Mouse (Mus musculus): ENCODE data around the gene Dbx1. TPM values are rescaled to one million over a fixed set of nuclear protein-coding genes. Genes with fewer than 3 reads are reported as not detected.

Dbx1 gene
- polyA plus RNA-seq, 1 experiment from 2014 or later = not detected

DNA sequence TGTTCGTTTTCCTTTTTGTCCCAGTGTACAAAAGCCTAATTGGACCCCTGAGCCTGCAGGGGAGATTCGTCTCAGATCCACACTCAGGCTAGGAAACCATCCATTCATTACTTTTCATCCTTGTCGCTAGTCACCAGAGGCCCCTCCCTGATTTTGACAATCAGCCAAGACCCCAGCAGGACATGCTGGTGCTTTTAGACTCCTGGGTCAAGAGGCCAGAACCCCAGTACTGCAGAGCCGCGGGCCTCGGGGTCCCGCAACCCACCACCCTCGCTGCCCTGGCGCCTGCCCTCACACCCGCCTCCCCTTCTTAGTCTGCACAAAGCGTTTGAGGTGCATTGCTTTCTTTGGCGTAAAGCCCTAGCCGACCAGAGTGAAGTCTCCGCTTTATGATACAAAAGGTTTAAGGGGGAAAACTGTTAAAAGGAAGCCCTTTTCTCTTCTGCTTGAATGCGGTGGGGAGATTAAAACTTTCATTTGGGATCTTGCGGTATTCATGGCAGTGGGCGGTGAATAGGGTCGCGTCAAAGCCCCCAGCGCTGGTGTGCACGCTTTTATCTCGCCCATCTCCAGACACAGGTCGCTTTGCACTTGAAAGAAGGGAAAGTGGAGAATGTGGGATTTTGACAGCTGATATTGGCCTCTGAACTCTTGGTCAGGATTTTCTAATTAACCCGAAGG lies 25.3 kb upstream of the Dbx1 start:
- Histone ChIP-seq H3K4me2 (ENCODE audit: low read depth, low read length) (no peak overlapping the region), H3K4me3 (ENCODE audit: low read depth, low read length) (no peak overlapping the region), H3K36me3 (ENCODE audit: control insufficient read depth, insufficient read depth) (no peaks in the 10 kb centered on the region), H3K27me3 (ENCODE audit: control insufficient read depth, insufficient read depth, low read depth, low read length) (peaks cover 10% of the 10 kb centered on the region), H3K9me3 (replicated peaks; ENCODE audit: control insufficient read depth, low read length) (no peaks in the 10 kb centered on the region), H3K9ac (ENCODE audit: low read depth, low read length) (no peak overlapping the region), H3K4me1 (ENCODE audit: control insufficient read depth, low read depth, low read length) (no peaks in the 10 kb centered on the region), H3K27ac (ENCODE audit: low read length) (no peak overlapping the region)
- ATAC-seq (ENCODE audit: low read depth) = no peak
- 4% methylated on average over 24 of the region's 24 CpGs for WGBS (ENCODE audit: insufficient replicate concordance)

DNA sequence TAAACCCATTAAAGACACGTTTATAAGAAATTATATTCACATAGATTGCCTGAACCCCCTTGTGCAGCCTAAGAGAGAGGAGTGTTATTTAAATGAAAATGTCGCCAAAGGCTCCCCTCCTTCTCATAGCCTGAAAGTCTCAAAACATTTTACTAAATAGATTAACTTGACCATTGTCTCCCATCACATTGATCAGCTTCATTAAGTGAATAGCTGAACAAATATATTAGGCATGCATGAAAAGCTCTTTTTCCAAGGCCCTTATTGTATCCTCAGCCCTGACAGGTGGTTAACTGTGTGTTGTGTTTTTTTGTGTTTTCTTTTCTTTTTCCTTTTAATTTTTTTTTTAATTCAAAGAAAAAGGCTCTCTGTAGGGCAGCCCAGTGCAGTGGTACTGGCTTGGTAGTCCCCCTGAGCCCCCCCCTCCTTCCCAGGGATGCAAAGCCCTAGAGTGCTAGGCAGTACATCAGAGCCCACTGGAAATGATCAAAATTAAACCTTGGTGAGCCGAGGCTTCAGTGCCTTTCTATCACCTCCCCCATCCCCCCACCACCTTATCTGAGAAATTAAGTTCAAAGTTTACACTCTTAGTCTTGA lies 4.2 kb upstream of the Dbx1 start:
- H3K36me3 ChIP-seq (ENCODE audit: control insufficient read depth, insufficient read depth) = no peaks in the 10 kb centered on the region
- no peaks in the 10 kb centered on the region for H3K4me1 ChIP-seq (ENCODE audit: control insufficient read depth, low read depth, low read length)
- H3K9ac ChIP-seq (ENCODE audit: low read depth, low read length) = no peak overlapping the region
- H3K27ac ChIP-seq (ENCODE audit: low read length) = no peak overlapping the region
- H3K9me3 ChIP-seq (replicated peaks; ENCODE audit: control insufficient read depth, low read length) = no peaks in the 10 kb centered on the region
- no peak overlapping the region for H3K4me3 ChIP-seq (ENCODE audit: low read depth, low read length)
- H3K27me3 ChIP-seq (ENCODE audit: control insufficient read depth, insufficient read depth, low read depth, low read length) = peaks cover 55% of the 10 kb centered on the region
- no peak for ATAC-seq (ENCODE audit: low read depth)
- WGBS (ENCODE audit: insufficient replicate concordance) = 21% methylated on average over 3 of the region's 3 CpGs
- H3K4me2 ChIP-seq (ENCODE audit: low read depth, low read length) = no peak overlapping the region

DNA sequence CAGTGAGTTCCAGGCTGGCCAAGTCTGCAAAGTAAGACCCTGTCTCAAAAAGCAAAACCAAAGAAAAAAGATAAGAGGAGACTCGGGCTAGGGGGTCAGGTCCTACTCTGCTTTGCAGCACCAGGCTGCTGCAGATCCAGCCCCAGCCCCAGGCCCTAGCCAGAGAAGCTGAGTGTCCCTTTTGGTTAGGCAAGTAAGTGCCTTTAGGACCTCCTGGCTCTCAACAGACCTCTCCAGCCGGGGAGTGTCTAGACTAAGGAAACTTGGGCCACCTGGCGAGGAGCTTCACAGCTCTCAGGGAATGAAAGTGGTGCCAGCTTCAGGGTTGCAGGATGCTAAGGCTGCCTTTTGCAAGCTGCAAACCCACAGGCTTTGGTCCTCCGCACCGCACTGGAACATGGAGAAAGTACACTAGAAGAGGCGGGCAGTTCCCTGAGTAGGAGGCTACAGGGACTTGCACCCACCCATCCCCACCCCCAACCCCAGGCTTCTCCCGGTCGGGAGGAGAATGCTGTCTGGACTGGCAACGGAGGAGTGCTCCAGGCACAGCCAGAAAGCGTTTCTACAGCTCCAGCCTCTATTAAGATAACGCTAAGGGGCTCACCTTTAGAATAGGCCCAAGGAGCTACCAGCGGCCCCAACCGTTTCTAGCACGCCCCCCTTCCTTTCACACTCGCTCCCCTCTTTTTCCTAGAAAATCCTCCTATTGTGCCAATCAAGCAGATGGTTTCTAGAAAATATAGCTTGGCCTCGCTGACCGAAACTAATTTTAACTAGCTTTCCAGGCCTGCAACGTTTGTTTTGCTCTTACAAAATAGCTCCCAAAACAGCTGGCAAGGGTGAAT lies 3.4 kb upstream of the Dbx1 start:
- 18% methylated on average over 18 of the region's 18 CpGs for WGBS (ENCODE audit: insufficient replicate concordance)
- no peak overlapping the region for H3K27ac ChIP-seq (ENCODE audit: low read length)
- no peak overlapping the region for H3K4me3 ChIP-seq (ENCODE audit: low read depth, low read length)
- no peaks in the 10 kb centered on the region for H3K36me3 ChIP-seq (ENCODE audit: control insufficient read depth, insufficient read depth)
- peaks cover 62% of the 10 kb centered on the region for H3K27me3 ChIP-seq (ENCODE audit: control insufficient read depth, insufficient read depth, low read depth, low read length)
- H3K4me2 ChIP-seq (ENCODE audit: low read depth, low read length) = no peak overlapping the region
- no peaks in the 10 kb centered on the region for H3K4me1 ChIP-seq (ENCODE audit: control insufficient read depth, low read depth, low read length)
- no peaks in the 10 kb centered on the region for H3K9me3 ChIP-seq (replicated peaks; ENCODE audit: control insufficient read depth, low read length)
- H3K9ac ChIP-seq (ENCODE audit: low read depth, low read length) = no peak overlapping the region
- ATAC-seq (ENCODE audit: low read depth) = no peak

DNA sequence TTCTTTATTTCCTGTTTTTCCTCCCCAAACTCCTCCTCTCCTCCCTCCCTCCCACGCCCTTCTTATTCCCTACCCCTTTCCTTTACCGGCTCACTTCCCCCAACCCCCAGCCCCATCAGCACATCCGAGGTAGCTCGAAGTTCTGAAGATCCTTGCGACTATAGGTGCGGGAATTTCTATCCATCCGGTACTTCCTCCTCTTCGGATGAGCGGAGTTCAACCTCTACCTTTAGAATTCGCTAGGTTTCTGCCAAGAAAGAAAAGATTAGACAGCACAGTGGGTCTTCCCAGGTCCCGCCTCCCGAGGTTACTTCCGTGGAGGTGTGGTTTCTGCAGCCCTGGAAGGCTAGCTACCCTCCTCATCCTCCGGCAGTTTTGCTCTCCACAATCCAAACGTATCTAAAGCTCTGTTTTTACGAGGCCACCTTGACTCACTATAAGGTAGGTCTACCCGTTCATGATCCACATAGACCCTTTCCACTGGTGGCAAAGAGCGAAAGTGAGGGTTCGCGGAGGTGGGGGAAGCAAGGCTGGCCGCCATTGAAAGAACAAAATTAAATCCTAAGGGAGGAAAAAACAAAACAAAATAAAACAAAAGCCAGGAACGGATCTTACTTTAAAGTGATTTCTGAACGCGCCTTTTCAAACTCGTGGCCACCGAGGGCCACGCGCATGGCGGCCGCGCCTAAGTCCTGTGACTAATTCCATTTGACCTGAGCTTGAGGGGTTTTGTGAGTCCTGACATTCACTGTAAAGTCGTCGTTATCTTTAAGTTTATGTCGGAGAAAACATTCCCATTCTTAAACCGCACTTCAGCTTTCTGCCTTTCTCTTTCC lies 2.5 kb upstream of the Dbx1 start:
- Histone ChIP-seq H3K27ac (ENCODE audit: low read length) (no peak overlapping the region), H3K4me3 (ENCODE audit: low read depth, low read length) (no peak overlapping the region), H3K27me3 (ENCODE audit: control insufficient read depth, insufficient read depth, low read depth, low read length) (peaks cover 71% of the 10 kb centered on the region), H3K9me3 (replicated peaks; ENCODE audit: control insufficient read depth, low read length) (no peaks in the 10 kb centered on the region), H3K9ac (ENCODE audit: low read depth, low read length) (no peak overlapping the region), H3K4me1 (ENCODE audit: control insufficient read depth, low read depth, low read length) (no peaks in the 10 kb centered on the region), H3K4me2 (ENCODE audit: low read depth, low read length) (no peak overlapping the region), H3K36me3 (ENCODE audit: control insufficient read depth, insufficient read depth) (no peaks in the 10 kb centered on the region)
- WGBS (ENCODE audit: insufficient replicate concordance) = 2% methylated on average over 35 of the region's 35 CpGs
- no peak for ATAC-seq (ENCODE audit: low read depth)

DNA sequence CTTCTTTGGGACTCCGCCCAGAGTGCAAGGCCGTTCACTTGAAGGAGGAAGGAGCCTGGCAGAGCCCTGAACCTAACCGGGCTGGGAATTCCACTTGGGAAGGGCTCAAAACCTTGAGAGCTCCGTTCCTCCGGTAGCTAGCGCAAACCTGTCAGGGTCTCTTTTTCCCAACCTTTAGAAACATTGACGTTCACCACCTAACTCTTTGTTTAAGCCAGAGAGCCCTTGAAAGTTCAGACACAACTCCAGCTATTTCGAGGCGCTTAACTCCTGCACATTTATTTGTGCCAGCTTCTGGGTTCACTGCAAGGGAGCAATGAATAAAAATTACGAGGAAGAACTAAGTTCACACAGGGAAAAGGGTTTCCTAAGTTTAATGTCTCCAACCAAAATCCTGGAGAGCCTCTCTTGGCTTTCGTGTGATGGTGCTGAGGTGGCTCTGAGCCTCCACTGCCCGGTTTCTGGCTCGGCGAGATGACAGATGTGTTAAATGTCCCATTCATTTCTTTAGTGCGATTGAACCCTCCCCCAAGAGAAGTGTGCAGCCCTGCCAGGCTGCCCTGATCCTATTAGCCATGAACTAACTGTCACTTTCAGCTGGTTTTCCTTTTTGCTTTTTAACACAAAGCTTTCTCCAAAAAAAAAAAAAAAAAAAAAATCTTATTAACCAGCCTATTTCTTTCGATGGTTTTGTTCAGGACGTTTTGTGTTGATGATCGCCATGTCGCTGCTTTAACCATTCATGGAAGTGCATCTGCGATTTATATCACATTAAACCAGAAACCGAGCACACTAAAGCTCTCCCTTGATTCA lies 1.4 kb upstream of the Dbx1 start:
- WGBS (ENCODE audit: insufficient replicate concordance) = 2% methylated on average over 21 of the region's 21 CpGs
- Histone ChIP-seq H3K4me2 (ENCODE audit: low read depth, low read length) (no peak overlapping the region), H3K4me3 (ENCODE audit: low read depth, low read length) (no peak overlapping the region), H3K27ac (ENCODE audit: low read length) (no peak overlapping the region), H3K27me3 (ENCODE audit: control insufficient read depth, insufficient read depth, low read depth, low read length) (peaks cover 82% of the 10 kb centered on the region), H3K9ac (ENCODE audit: low read depth, low read length) (no peak overlapping the region), H3K4me1 (ENCODE audit: control insufficient read depth, low read depth, low read length) (no peaks in the 10 kb centered on the region; the same call in 1 of the 2 replicates), H3K9me3 (replicated peaks; ENCODE audit: control insufficient read depth, low read length) (no peaks in the 10 kb centered on the region), H3K36me3 (ENCODE audit: control insufficient read depth, insufficient read depth) (no peaks in the 10 kb centered on the region)
- ATAC-seq (ENCODE audit: low read depth) = no peak

DNA sequence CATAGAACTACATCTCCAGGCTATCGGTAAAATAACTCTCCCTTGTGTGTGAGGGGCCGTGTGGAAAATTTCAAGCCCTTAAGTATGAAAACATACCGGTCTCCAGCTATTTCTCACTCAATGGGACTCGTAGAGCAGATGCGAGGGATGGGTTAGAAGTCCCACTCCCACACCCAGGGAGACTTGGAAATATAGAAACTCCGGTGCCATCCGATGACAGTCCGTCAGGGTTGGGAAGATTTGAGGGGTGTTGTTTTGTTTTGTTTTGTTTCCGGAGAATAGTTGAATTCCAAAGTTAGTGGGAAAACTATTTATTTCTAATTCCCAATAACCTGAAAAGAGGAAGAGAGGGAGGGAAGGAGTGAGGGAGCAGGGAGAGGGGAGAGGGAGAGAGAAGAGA lies 632 bp upstream of the Dbx1 start:
- no peaks in the 10 kb centered on the region; the same call in 1 of the 2 replicates for H3K4me1 ChIP-seq (ENCODE audit: control insufficient read depth, low read depth, low read length)
- no peak overlapping the region for H3K27ac ChIP-seq (ENCODE audit: low read length)
- H3K9ac ChIP-seq (ENCODE audit: low read depth, low read length) = no peak overlapping the region
- H3K27me3 ChIP-seq (ENCODE audit: control insufficient read depth, insufficient read depth, low read depth, low read length) = peaks cover 90% of the 10 kb centered on the region
- ATAC-seq (ENCODE audit: low read depth) = no peak
- H3K36me3 ChIP-seq (ENCODE audit: control insufficient read depth, insufficient read depth) = no peaks in the 10 kb centered on the region
- H3K4me3 ChIP-seq (ENCODE audit: low read depth, low read length) = no peak overlapping the region
- 3% methylated on average over 9 of the region's 9 CpGs for WGBS (ENCODE audit: insufficient replicate concordance)
- no peaks in the 10 kb centered on the region for H3K9me3 ChIP-seq (replicated peaks; ENCODE audit: control insufficient read depth, low read length)
- H3K4me2 ChIP-seq (ENCODE audit: low read depth, low read length) = no peak overlapping the region

DNA sequence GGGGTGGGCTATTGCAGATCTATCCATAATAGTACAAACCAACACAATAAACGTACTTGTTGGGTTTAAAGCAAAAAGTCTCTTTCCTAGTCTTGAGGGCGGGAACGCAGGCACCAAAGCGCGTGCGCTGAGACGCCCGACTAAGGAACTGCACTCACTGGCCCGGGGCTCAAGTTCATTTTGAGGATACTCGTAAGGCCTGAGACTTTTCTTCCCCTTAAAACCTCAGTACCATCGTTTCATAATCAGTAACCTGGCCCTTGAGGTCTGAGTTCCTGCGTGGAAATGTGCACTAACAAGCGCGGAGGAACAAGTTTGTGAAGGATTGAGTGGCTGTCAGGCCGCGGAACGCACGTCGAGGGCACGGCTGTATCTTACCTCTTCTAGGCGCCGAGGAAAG lies 678 bp downstream of the Dbx1 start:
- no peak overlapping the region for H3K27ac ChIP-seq (ENCODE audit: low read length)
- no peaks in the 10 kb centered on the region; the same call in 1 of the 2 replicates for H3K4me1 ChIP-seq (ENCODE audit: control insufficient read depth, low read depth, low read length)
- no peak overlapping the region for H3K4me2 ChIP-seq (ENCODE audit: low read depth, low read length)
- H3K9ac ChIP-seq (ENCODE audit: low read depth, low read length) = no peak overlapping the region
- no peak overlapping the region for H3K4me3 ChIP-seq (ENCODE audit: low read depth, low read length)
- no peaks in the 10 kb centered on the region for H3K36me3 ChIP-seq (ENCODE audit: control insufficient read depth, insufficient read depth)
- H3K27me3 ChIP-seq (ENCODE audit: control insufficient read depth, insufficient read depth, low read depth, low read length) = peaks cover 96% of the 10 kb centered on the region
- no peaks in the 10 kb centered on the region for H3K9me3 ChIP-seq (replicated peaks; ENCODE audit: control insufficient read depth, low read length)
- no peak for ATAC-seq (ENCODE audit: low read depth)
- 2% methylated on average over 22 of the region's 22 CpGs for WGBS (ENCODE audit: insufficient replicate concordance)

DNA sequence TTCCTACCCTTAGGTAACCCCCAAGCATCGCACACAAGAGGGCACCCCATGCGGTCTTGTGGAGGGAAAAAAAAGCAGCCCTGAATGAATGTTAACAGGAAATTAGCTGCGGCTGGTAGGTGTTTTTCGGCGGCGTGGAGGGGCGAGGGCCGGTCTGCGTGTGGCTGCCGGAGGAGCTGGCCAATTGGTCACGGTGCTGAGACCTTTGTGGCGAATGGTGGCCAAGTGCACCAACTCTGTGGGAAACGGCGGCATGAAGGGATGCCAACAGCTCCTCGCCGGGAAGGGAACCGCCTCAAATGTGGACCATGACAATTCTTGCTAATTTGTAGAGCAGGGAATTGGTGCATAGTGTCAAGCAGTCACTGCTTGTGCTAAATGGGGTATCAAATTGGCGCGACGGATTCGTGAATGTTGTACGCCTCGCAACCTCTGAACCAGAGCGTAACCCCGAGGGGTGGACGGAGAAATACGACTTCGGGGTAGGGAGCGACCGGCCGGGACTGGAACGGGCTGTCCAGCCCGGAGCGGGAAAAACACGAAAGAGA lies 1.5 kb downstream of the Dbx1 start:
- no peak overlapping the region for H3K9ac ChIP-seq (ENCODE audit: low read depth, low read length)
- WGBS (ENCODE audit: insufficient replicate concordance) = 2% methylated on average over 35 of the region's 35 CpGs
- no peaks in the 10 kb centered on the region for H3K36me3 ChIP-seq (ENCODE audit: control insufficient read depth, insufficient read depth)
- no peak overlapping the region for H3K27ac ChIP-seq (ENCODE audit: low read length)
- H3K27me3 ChIP-seq (ENCODE audit: control insufficient read depth, insufficient read depth, low read depth, low read length) = peaks cover 95% of the 10 kb centered on the region
- no peak overlapping the region for H3K4me2 ChIP-seq (ENCODE audit: low read depth, low read length)
- no peak for ATAC-seq (ENCODE audit: low read depth)
- H3K4me3 ChIP-seq (ENCODE audit: low read depth, low read length) = no peak overlapping the region
- no peaks in the 10 kb centered on the region; the same call in 1 of the 2 replicates for H3K4me1 ChIP-seq (ENCODE audit: control insufficient read depth, low read depth, low read length)
- no peaks in the 10 kb centered on the region for H3K9me3 ChIP-seq (replicated peaks; ENCODE audit: control insufficient read depth, low read length)

Measured in liver, embryonic 16.5 days (tissue).